Mouse (Mus musculus) mouse embryonic stem cell (cell line): ENCODE results near the gene Rbm4b.
"Not testable (repeated sequence)": the region's sequence is repeated elsewhere in the genome, so short reads cannot be mapped to it uniquely, and the experiment has no call there.

Source experiments
- in situ Hi-C, 2 experiments: fragments of 300-500 bp; cut with MboI; formaldehyde crosslinking; loops; 1 replicate in 1 of 2; 3 replicates in 1 of 2; pipeline ENCODE4 v1.14.3; 2019 to 2020; ENCODE audit warnings: low sequenced_read_pairs in 2 of 2, low pct_unique_long_range_greater_than_20kb in 1 of 2, mixed read lengths in 1 of 2; ENCODE audit not compliant: unreplicated experiment in 1 of 2

The Rbm4b gene

GRCm38 (mm10) chr19:4742229-4742628, 14.1 kb upstream of the Rbm4b start:
- in situ Hi-C loops = loop anchor here (5.0 to 10.0 kb wide), 3 partner anchors 95 to 247 kb away; partner anchors contain the start of gene 2010003K11Rik (in 1 of the 2)

GRCm38 (mm10) chr19:4743524-4743923, 12.8 kb upstream of the Rbm4b start:
- in situ Hi-C loops = loop anchor here (5.0 to 10.0 kb wide), 3 partner anchors 96 to 249 kb away; partner anchors contain the start of gene 2010003K11Rik (in 1 of the 2)

- in situ Hi-C loops = loop anchor here (5.0 to 10.0 kb wide), 3 partner anchors 97 to 249 kb away; partner anchors contain the start of gene 2010003K11Rik (in 1 of the 2)
These were observed 12.3 kb upstream of the Rbm4b start for GRCm38 (mm10) chr19:4744026-4744425.

GRCm38 (mm10) chr19:4745057-4745456, 11.2 kb upstream of the Rbm4b start:
- in situ Hi-C loops = loop anchor here in 1 of 2 experiments (10.0 kb wide), 1 partner anchor 250 kb away; the partner anchor contains the start of gene 2010003K11Rik

GRCm38 (mm10) chr19:4745681-4746080, 10.6 kb upstream of the Rbm4b start:
- in situ Hi-C loops = loop anchor here in 1 of 2 experiments (10.0 kb wide), 1 partner anchor 251 kb away; the partner anchor contains the start of gene 2010003K11Rik

GRCm38 (mm10) chr19:4746611-4747010, 9.7 kb upstream of the Rbm4b start:
- in situ Hi-C loops = loop anchor here in 1 of 2 experiments (10.0 kb wide), 1 partner anchor 252 kb away; the partner anchor contains the start of gene 2010003K11Rik

- in situ Hi-C loops = loop anchor here in 1 of 2 experiments (10.0 kb wide), 1 partner anchor 253 kb away; the partner anchor contains the start of gene 2010003K11Rik
These were observed 8.5 kb upstream of the Rbm4b start for GRCm38 (mm10) chr19:4747631-4748312.

- in situ Hi-C loops = loop anchor here in 1 of 2 experiments (10.0 kb wide), 1 partner anchor 254 kb away; the partner anchor contains the start of gene 2010003K11Rik
These were observed 7.8 kb upstream of the Rbm4b start for GRCm38 (mm10) chr19:4748493-4748892.

- in situ Hi-C loops = loop anchor here in 1 of 2 experiments (10.0 kb wide), 1 partner anchor 255 kb away; the partner anchor contains the start of gene 2010003K11Rik
These were observed 6.3 kb upstream of the Rbm4b start for GRCm38 (mm10) chr19:4749975-4750374.

GRCm38 (mm10) chr19:4755565-4756192, 618 bp upstream of the Rbm4b start:
- in situ Hi-C loops = no loop called here

- in situ Hi-C loops = no loop called here
These were observed 624 bp downstream of the Rbm4b start for GRCm38 (mm10) chr19:4756921-4757320.

- in situ Hi-C loops = not testable (repeated sequence)
These were observed 4.2 kb downstream of the Rbm4b start for GRCm38 (mm10) chr19:4760544-4760943.

GRCm38 (mm10) chr19:4762876-4763275, 6.6 kb downstream of the Rbm4b start:
- in situ Hi-C loops = no loop called here

- in situ Hi-C loops = no loop called here
These were observed 11.3 kb downstream of the Rbm4b start for GRCm38 (mm10) chr19:4767507-4768148.

- in situ Hi-C loops = no loop called here
These were observed 16.5 kb downstream of the Rbm4b start for GRCm38 (mm10) chr19:4772785-4773184.

GRCm38 (mm10) chr19:4782891-4783290, 26.6 kb downstream of the Rbm4b start:
- in situ Hi-C loops = no loop called here

GRCm38 (mm10) chr19:4785206-4785605, 28.9 kb downstream of the Rbm4b start:
- in situ Hi-C loops = no loop called here

- in situ Hi-C loops = no loop called here
These were observed 30.0 kb downstream of the Rbm4b start for GRCm38 (mm10) chr19:4786313-4786712.
